Mouse (Mus musculus) right cerebral cortex, adult 2 months (tissue): ENCODE measurements around the gene Ccdc105.
A peak's percentile ranks its signal among the peaks of the same experiment; 100 is the strongest.

Experiments
- DNase-seq, 2 experiments: peaks; one replicate each; pipeline ENCODE4 v3.0.0; 2021 to 2022; ENCODE audit warnings: low spot score in 2 of 2

Ccdc105 gene

GRCm38 (mm10) chr10:78752452-78753191 is at the start of gene Ccdc105:
TSS of gene Ccdc105 (minus strand) at chr10:78753065.
- peak; percentile 79 to 80 for DNase-seq

GRCm38 (mm10) chr10:78801449-78801848 is 48.6 kb upstream of the Ccdc105 start:
- no peak for DNase-seq

GRCm38 (mm10) chr10:78790561-78790960 is 37.7 kb upstream of the Ccdc105 start:
- no peak for DNase-seq

GRCm38 (mm10) chr10:78787566-78788087 is 34.8 kb upstream of the Ccdc105 start:
- peak; percentile 87 to 91 for DNase-seq

GRCm38 (mm10) chr10:78779981-78780651 is 27.3 kb upstream of the Ccdc105 start, which contains the start of gene Slc1a6:
TSS of gene Slc1a6 (plus strand) at chr10:78780496.
- DNase-seq = peak; percentile 36 to 44

GRCm38 (mm10) chr10:78779527-78779926 is 26.7 kb upstream of the Ccdc105 start:
- peak in 1 of 2 experiments; percentile 47 for DNase-seq

GRCm38 (mm10) chr10:78775830-78776229 is 23.0 kb upstream of the Ccdc105 start:
- no peak for DNase-seq

- no peak for DNase-seq
These were observed 12.7 kb upstream of the Ccdc105 start for GRCm38 (mm10) chr10:78765570-78765969.

- peak; percentile 89 to 90 for DNase-seq
These were observed 3.2 kb upstream of the Ccdc105 start for GRCm38 (mm10) chr10:78756021-78756420.

- DNase-seq = no peak
These were observed 3.9 kb downstream of the Ccdc105 start for GRCm38 (mm10) chr10:78748946-78749345.

- no peak for DNase-seq
These were observed 4.7 kb downstream of the Ccdc105 start for GRCm38 (mm10) chr10:78748161-78748560.

- peak; percentile 40 to 42 for DNase-seq
These were observed 5.7 kb downstream of the Ccdc105 start for GRCm38 (mm10) chr10:78747035-78747721.

- DNase-seq = no peak
These were observed 7.2 kb downstream of the Ccdc105 start for GRCm38 (mm10) chr10:78745453-78746232.

GRCm38 (mm10) chr10:78743721-78744120 is 9.1 kb downstream of the Ccdc105 start:
- no peak for DNase-seq

GRCm38 (mm10) chr10:78739821-78740220 is 13.0 kb downstream of the Ccdc105 start:
- DNase-seq = no peak

- DNase-seq = no peak
These were observed 25.0 kb downstream of the Ccdc105 start for GRCm38 (mm10) chr10:78727876-78728275.

GRCm38 (mm10) chr10:78727035-78727434 is 25.8 kb downstream of the Ccdc105 start:
- peak in 1 of 2 experiments; percentile 16 for DNase-seq

- DNase-seq = no peak
These were observed 29.4 kb downstream of the Ccdc105 start for GRCm38 (mm10) chr10:78723416-78723815.

- DNase-seq = peak; percentile 12 to 26
These were observed 30.2 kb downstream of the Ccdc105 start for GRCm38 (mm10) chr10:78722654-78723053.

GRCm38 (mm10) chr10:78722036-78722435 is 30.8 kb downstream of the Ccdc105 start:
- no peak for DNase-seq

GRCm38 (mm10) chr10:78718056-78718455 is 34.8 kb downstream of the Ccdc105 start, which contains the start of gene Casp14:
TSS of gene Casp14 (minus strand) at chr10:78718294.
- DNase-seq = no peak
